ENCODE assay signal across 16 mouse cellular contexts in genomic region chr10:87913852-87914251, GRCm38 (mm10).
"Had no signal": no experiment of that assay in that cellular context is flagged by ENCODE, and none has a peak within 500 bp of the region (broad histone marks: within the 10 kb centered on the region; RNA-seq: fewer than 3 reads in every experiment).

No protein-coding gene starts in this region.

- DNase-seq: retina, postnatal 1 day; right cerebral cortex, adult 18-20 months; right cerebral cortex, postnatal 14 days; right cerebral cortex, postnatal 25 days; right cerebral cortex, postnatal 4 days; spleen, adult 18-20 months; thymus, adult 18-20 months; thymus, adult 2 months; thymus, postnatal 14 days; thymus, postnatal 25 days; thymus, postnatal 36 days; thymus, postnatal 4 days had no signal

- H3K4me1 ChIP-seq: neural tube, embryonic 13.5 days; neural tube, embryonic 15.5 days; stomach, embryonic 15.5 days had no signal

- H3K36me3 ChIP-seq: neural tube, embryonic 13.5 days; neural tube, embryonic 15.5 days; stomach, embryonic 15.5 days had no signal

- H3K4me2 ChIP-seq: neural tube, embryonic 13.5 days; neural tube, embryonic 15.5 days had no signal

- H3K27me3 ChIP-seq: neural tube, embryonic 13.5 days; neural tube, embryonic 15.5 days; stomach, embryonic 15.5 days had no signal

- H3K9ac ChIP-seq: neural tube, embryonic 13.5 days; neural tube, embryonic 15.5 days; stomach, embryonic 15.5 days had no signal

- H3K27ac ChIP-seq: neural tube, embryonic 13.5 days; neural tube, embryonic 15.5 days; stomach, embryonic 15.5 days; stomach, postnatal 0 days had no signal

- H3K9me3 ChIP-seq: neural tube, embryonic 13.5 days; neural tube, embryonic 15.5 days; stomach, embryonic 15.5 days had no signal

- H3K4me3 ChIP-seq: neural tube, embryonic 13.5 days; neural tube, embryonic 15.5 days; stomach, embryonic 15.5 days had no signal
